Mouse (Mus musculus): ENCODE data around the gene Chchd6. TPM values are rescaled to one million over a fixed set of nuclear protein-coding genes. Genes with fewer than 3 reads are reported as not detected.

Gene Chchd6
- polyA plus RNA-seq (2012; rRNA removed) = 43.7 and 47.9 TPM in 2 replicates

DNA sequence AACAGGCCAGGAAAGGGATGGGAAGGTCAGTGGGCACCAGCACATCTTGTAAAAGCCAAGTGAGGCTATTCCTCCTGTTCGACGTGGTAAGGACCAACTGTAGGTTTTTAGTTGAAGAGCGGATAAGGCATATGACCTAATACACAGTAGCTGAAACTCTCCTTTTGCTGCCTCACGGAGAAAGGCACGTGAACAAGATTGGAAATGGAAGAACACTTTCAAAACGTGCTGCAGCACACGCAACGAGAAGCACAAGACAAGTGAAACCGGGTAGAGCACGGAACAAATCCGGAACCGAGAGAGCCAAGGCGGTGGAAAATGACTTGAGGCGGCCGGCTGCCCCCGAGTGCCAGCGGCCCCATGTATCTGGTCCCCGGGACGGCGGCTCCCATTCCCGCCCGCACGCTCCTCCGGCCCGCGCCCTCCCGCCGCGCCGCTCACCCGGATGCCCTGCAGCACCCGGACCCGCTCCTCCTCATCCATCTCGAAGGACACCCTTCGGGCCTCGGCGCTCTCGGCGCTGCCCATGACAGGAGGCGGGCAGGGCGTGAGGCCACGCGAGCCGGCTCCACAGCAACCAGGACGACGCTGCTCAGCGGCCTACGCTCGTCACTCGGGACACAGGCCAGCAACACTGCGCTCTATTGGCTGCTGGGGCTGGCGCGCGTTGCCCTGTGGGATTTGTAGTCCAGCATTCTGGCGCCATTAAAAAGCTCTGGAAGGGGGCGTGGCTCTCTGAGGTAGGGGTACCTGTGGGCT lies at the start of gene Chchd6:
Gene Chchd6 (minus strand): TSS at position 635 of the 759 bp plus-strand sequence.
- Histone ChIP-seq H3K27me3 (ENCODE audit: control insufficient read depth, insufficient read depth, low read length) (no peaks in the 10 kb centered on the region), H3K4me1 (replicated peaks; ENCODE audit: control insufficient read depth, insufficient read depth, low read length) (peaks cover 3% of the 10 kb centered on the region; the same call in 1 of the 2 replicates), H3K27ac (ENCODE audit: control insufficient read depth, insufficient read depth, low read length) (no peak within 1 kb of the TSS), H3K36me3 (ENCODE audit: control insufficient read depth, insufficient read depth, low read length) (no peaks in the 10 kb centered on the region), H3K4me3 (ENCODE audit: control insufficient read depth, insufficient read depth, low read length) (peak within 1 kb of the TSS; percentile 85)
- WGBS = 1% methylated on average over 56 of the region's 56 CpGs
- peak; percentile 90 for DNase-seq
- TF ChIP-seq CTCF (IDR thresholded peaks at IDR 0.05; ENCODE audit: borderline replicate concordance, control insufficient read depth, extremely low read depth, insufficient read depth, low read length, poor library complexity) (peak; percentile 33; the same call in 1 of the 2 replicates), POLR2A (IDR thresholded peaks at IDR 0.05; ENCODE audit: control insufficient read depth, extremely low read depth, insufficient read depth, low read length, poor library complexity) (peak; percentile 43; the same call in 1 of the 2 replicates)

DNA sequence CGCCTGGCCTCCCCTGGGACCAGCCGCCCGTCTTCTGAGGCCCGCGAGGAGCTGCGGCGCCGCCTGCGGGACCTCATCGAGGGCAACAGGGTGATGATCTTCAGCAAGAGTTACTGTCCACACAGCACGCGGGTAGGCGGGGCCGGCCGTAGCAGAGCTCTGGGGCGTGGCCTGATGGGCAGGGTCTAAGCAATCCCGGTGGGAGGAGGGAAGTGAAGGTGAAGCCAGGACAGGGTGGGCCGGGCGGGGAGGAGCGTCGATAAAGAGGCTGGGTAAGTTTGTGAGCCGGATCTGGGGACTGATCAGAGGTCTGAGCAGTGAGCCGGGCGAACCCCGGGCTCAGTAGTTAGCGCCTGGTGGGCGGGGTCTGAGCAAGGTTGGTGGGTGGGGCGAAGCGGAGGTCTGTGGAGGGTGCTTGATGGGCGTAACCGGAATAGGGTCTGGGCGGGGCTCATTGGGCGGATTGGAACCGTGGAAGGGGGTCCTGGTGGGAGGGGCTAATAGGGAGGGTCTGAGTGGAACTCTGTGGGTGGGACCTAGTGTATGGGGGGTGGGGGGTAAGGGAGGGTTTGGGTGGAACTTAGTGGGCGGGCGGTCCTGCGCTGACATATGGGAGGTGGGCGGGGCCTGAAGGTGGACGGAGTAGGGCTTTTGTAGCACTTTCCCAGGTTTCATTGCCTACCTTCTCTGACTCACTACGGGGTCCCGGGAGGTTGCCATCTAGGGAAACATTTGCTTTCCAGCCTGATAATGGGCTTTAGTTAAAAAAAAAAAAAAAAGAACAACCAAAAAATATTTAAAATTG lies 49.0 kb upstream of the Chchd6 start:
- 0 out of 2 replicates have a peak, but pooled peaks cover 2% of the 10 kb centered on the region for H3K4me1 ChIP-seq (replicated peaks; ENCODE audit: control insufficient read depth, insufficient read depth, low read length)
- peak overlapping the region; percentile 63 for H3K4me3 ChIP-seq (ENCODE audit: control insufficient read depth, insufficient read depth, low read length)
- H3K36me3 ChIP-seq (ENCODE audit: control insufficient read depth, insufficient read depth, low read length) = no peaks in the 10 kb centered on the region
- no peaks in the 10 kb centered on the region for H3K27me3 ChIP-seq (ENCODE audit: control insufficient read depth, insufficient read depth, low read length)
- peak; percentile 88 for DNase-seq
- TF ChIP-seq POLR2A (IDR thresholded peaks at IDR 0.05; ENCODE audit: control insufficient read depth, extremely low read depth, insufficient read depth, low read length, poor library complexity) (no peak), CTCF (IDR thresholded peaks at IDR 0.05; ENCODE audit: borderline replicate concordance, control insufficient read depth, extremely low read depth, insufficient read depth, low read length, poor library complexity) (no peak)
- under 1% methylated on average over 41 of the region's 41 CpGs for WGBS
- no peak overlapping the region for H3K27ac ChIP-seq (ENCODE audit: control insufficient read depth, insufficient read depth, low read length)

DNA sequence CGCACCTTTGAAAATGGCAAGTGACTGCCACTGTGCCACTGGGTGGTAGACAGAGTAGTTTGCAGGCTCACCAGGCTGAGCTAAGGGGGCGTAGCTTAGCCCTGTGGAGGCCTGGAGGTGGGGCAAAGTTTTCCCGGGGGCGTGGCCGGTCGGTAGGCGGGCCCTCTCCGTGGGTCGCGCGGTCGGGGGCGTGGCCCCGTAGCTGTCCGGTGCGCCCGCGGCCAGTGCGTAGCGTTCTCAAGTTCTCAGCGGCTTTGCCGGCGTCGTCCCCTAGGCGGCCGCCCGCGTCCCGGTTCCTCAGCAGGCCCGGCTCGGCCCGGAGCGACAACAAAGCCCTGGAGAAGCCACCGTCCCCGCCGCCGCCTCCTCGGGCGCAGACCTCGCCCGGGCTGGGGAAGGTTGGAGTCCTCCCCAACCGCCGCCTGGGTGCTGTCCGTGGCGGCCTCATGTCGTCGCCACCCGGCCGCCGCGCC lies 48.4 kb upstream of the Chchd6 start, which contains the start of gene Txnrd3:
Gene Txnrd3 (plus strand): TSS at position 191 of the 473 bp plus-strand sequence.
- no peak within 1 kb of the TSS for H3K27ac ChIP-seq (ENCODE audit: control insufficient read depth, insufficient read depth, low read length)
- under 1% methylated on average over 51 of the region's 51 CpGs for WGBS
- H3K4me3 ChIP-seq (ENCODE audit: control insufficient read depth, insufficient read depth, low read length) = peak within 1 kb of the TSS; percentile 63
- peak; percentile 92 for DNase-seq
- 0 out of 2 replicates have a peak, but pooled peaks cover 2% of the 10 kb centered on the region for H3K4me1 ChIP-seq (replicated peaks; ENCODE audit: control insufficient read depth, insufficient read depth, low read length)
- H3K27me3 ChIP-seq (ENCODE audit: control insufficient read depth, insufficient read depth, low read length) = no peaks in the 10 kb centered on the region
- no peaks in the 10 kb centered on the region for H3K36me3 ChIP-seq (ENCODE audit: control insufficient read depth, insufficient read depth, low read length)
- TF ChIP-seq CTCF (IDR thresholded peaks at IDR 0.05; ENCODE audit: borderline replicate concordance, control insufficient read depth, extremely low read depth, insufficient read depth, low read length, poor library complexity) (no peak), POLR2A (IDR thresholded peaks at IDR 0.05; ENCODE audit: control insufficient read depth, extremely low read depth, insufficient read depth, low read length, poor library complexity) (no peak)

DNA sequence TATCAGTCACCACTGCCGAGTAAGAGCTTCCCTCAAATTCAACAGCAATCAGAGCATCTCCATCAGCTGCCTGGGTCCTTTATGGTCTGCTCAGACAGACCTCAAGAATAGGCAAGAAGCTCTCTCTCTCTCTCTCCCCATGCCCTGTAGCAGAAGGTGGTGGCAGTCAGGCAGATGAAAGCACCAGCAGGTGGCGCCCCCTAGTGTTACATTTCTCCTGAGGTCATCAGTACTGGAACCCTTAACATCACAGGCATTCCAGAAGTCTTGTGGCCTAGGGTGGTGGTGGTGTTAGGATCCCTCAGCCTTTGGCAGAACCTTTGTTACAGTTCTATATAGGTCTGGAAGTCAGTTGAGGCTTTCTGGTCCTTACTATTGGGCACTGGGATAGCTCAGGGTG lies 43.6 kb upstream of the Chchd6 start:
- H3K4me3 ChIP-seq (ENCODE audit: control insufficient read depth, insufficient read depth, low read length) = no peak overlapping the region
- H3K4me1 ChIP-seq (replicated peaks; ENCODE audit: control insufficient read depth, insufficient read depth, low read length) = 0 out of 2 replicates have a peak, but pooled peaks cover 2% of the 10 kb centered on the region
- 54% methylated on average over 2 of the region's 2 CpGs for WGBS
- H3K27me3 ChIP-seq (ENCODE audit: control insufficient read depth, insufficient read depth, low read length) = no peaks in the 10 kb centered on the region
- no peak overlapping the region for H3K27ac ChIP-seq (ENCODE audit: control insufficient read depth, insufficient read depth, low read length)
- no peaks in the 10 kb centered on the region for H3K36me3 ChIP-seq (ENCODE audit: control insufficient read depth, insufficient read depth, low read length)
- TF ChIP-seq CTCF (IDR thresholded peaks at IDR 0.05; ENCODE audit: borderline replicate concordance, control insufficient read depth, extremely low read depth, insufficient read depth, low read length, poor library complexity) = peak; percentile 62; the same call in 1 of the 2 replicates
- no peak for TF ChIP-seq POLR2A (IDR thresholded peaks at IDR 0.05; ENCODE audit: control insufficient read depth, extremely low read depth, insufficient read depth, low read length, poor library complexity)
- peak; percentile 40 for DNase-seq

DNA sequence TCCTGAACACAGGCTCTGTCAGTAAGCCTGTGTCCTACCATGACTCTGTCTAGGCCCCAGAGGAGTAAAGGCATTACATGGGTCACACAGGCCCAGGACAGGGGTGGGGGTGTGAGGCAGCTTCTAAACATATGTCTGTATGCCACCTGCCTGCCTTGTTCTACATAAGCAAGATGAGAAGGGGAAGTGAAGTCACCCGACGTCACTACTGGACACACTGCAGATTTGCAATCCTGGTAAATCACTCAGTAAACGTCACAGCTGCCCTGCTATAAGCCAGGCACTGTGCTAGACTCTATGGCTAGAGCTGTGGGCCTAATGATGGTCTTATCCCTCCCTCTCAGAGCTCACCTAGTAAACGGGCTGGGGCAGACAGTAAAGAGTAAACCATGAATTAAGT lies 42.5 kb upstream of the Chchd6 start:
- H3K4me3 ChIP-seq (ENCODE audit: control insufficient read depth, insufficient read depth, low read length) = no peak overlapping the region
- no peaks in the 10 kb centered on the region for H3K36me3 ChIP-seq (ENCODE audit: control insufficient read depth, insufficient read depth, low read length)
- TF ChIP-seq POLR2A (IDR thresholded peaks at IDR 0.05; ENCODE audit: control insufficient read depth, extremely low read depth, insufficient read depth, low read length, poor library complexity) (no peak), CTCF (IDR thresholded peaks at IDR 0.05; ENCODE audit: borderline replicate concordance, control insufficient read depth, extremely low read depth, insufficient read depth, low read length, poor library complexity) (no peak)
- no peaks in the 10 kb centered on the region for H3K4me1 ChIP-seq (replicated peaks; ENCODE audit: control insufficient read depth, insufficient read depth, low read length)
- H3K27me3 ChIP-seq (ENCODE audit: control insufficient read depth, insufficient read depth, low read length) = no peaks in the 10 kb centered on the region
- H3K27ac ChIP-seq (ENCODE audit: control insufficient read depth, insufficient read depth, low read length) = no peak overlapping the region
- no peak for DNase-seq
- 67% methylated on average over 4 of the region's 4 CpGs for WGBS

DNA sequence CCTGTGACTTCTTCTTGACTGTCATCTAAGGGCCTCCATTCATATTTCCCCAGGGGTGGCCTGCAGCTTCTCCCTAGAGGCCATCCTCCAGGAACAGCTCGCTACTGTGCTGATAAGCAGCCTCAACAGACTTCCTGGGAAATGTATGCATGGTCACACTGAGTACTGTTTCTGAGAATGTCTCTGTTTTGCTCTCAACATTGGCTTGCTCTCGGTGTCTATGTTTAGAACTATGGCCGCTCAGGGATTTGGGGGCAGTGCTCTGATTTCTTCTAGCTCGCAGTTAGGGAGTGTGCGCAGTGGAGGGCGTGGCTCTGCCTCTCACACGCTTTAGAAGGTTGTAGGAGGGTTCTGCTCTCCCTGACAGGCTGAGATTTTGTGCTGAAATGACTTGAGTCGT lies 38.9 kb upstream of the Chchd6 start:
- Histone ChIP-seq H3K4me3 (ENCODE audit: control insufficient read depth, insufficient read depth, low read length) (no peak overlapping the region), H3K27ac (ENCODE audit: control insufficient read depth, insufficient read depth, low read length) (no peak overlapping the region), H3K36me3 (ENCODE audit: control insufficient read depth, insufficient read depth, low read length) (no peaks in the 10 kb centered on the region), H3K4me1 (replicated peaks; ENCODE audit: control insufficient read depth, insufficient read depth, low read length) (no peaks in the 10 kb centered on the region), H3K27me3 (ENCODE audit: control insufficient read depth, insufficient read depth, low read length) (no peaks in the 10 kb centered on the region)
- no peak for DNase-seq
- TF ChIP-seq CTCF (IDR thresholded peaks at IDR 0.05; ENCODE audit: borderline replicate concordance, control insufficient read depth, extremely low read depth, insufficient read depth, low read length, poor library complexity) (no peak), POLR2A (IDR thresholded peaks at IDR 0.05; ENCODE audit: control insufficient read depth, extremely low read depth, insufficient read depth, low read length, poor library complexity) (no peak)
- WGBS = 78% methylated on average over 8 of the region's 8 CpGs
